Mouse (Mus musculus) adrenal gland, adult 8-10 months (tissue): ENCODE measurements at regions not wholly inside any gene's neighbourhood (a gene's known extent, or its start where the extent isn't known, plus 50 kb on each side); places are given as distances from the start of the nearest gene placed in this dataset.
"Not testable (repeated sequence)": the region's sequence is repeated elsewhere in the genome, so short reads cannot be mapped to it uniquely, and the experiment has no call there.

Experiments used
- DNase-seq: peaks from one replicate; pipeline ENCODE4 v3.0.0; 2022

DNA sequence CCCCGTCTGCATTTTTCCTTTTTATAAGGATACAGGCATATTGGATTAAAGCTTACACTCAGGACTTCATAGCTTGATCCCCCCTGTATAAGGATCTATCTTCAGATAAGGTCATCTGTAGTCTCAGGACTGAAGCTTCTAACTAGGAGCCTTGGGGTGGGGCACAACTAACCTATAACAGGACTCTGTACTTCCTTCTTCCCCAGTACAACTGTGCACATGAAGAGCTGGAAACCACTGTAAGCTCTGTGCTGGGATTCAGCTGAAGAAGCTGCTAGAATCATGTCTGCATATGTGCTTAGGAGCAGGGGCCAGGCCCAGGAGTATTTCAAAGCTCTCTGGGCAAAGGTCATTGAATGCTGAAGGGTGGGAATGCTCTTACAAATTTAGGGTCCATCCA is 137.9 kb downstream of the Tcp10c start:
- not testable (repeated sequence) for DNase-seq

- DNase-seq, result not testable (repeated sequence)
Measured at GRCm38 (mm10) chr17:13492649-13493277, 138.4 kb downstream of the Tcp10c start.

- DNase-seq, result not testable (repeated sequence)
Measured at GRCm38 (mm10) chr17:13493866-13494265, 139.5 kb downstream of the Tcp10c start.

GRCm38 (mm10) chr17:13494475-13494874 is 140.1 kb downstream of the Tcp10c start:
- DNase-seq, result not testable (repeated sequence)

DNA sequence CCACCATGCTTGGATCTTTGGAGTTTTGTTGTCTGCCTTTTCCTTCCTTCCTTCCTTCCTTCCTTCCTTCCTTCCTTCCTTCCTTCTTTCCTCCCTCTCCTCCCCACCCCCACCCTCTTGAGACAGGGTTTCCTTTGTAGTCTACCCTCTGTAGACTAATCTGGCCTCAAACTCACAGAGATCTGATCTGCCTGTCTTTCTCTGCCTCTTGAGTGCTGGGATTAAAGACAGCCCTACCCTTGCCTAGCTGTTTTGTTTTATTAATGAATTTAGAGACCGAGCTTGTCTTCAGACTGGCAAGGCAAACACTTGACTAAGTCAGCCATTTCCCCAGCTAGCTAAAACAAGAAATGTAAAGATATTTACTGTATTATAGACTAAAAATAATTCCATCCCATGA is 150.0 kb downstream of the Tcp10c start:
- not testable (repeated sequence) for DNase-seq

GRCm38 (mm10) chr17:13504827-13505268 is 150.5 kb downstream of the Tcp10c start:
- DNase-seq, result not testable (repeated sequence)

GRCm38 (mm10) chr17:13507397-13508063 is 153.2 kb downstream of the Tcp10c start:
- not testable (repeated sequence) for DNase-seq

- not testable (repeated sequence) for DNase-seq
Measured at GRCm38 (mm10) chr17:13519409-13520201, 165.2 kb downstream of the Tcp10c start.

DNA sequence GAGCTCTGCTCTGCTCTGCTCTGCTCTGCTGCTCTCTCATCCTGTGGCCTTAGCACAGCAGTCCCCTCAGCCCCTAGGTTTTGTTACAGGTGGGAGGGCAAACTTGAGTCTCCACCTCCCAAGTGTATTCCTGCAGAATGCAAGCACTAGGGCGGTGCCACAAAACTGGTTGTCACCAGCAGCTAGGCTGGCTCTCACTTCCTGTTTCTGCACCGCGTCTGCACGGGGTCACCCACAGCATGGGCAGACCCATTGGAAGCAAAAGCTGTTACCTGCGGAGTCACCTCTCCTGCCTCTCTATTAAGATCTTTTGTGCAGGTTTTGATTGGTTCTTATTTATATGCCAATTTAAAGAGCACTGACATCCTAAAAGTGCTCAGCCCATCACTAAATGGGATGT is 178.2 kb downstream of the Tcp10c start:
- DNase-seq, result not testable (repeated sequence)

GRCm38 (mm10) chr17:13540446-13541241 is 186.3 kb downstream of the Tcp10c start:
- DNase-seq, result no peak

DNA sequence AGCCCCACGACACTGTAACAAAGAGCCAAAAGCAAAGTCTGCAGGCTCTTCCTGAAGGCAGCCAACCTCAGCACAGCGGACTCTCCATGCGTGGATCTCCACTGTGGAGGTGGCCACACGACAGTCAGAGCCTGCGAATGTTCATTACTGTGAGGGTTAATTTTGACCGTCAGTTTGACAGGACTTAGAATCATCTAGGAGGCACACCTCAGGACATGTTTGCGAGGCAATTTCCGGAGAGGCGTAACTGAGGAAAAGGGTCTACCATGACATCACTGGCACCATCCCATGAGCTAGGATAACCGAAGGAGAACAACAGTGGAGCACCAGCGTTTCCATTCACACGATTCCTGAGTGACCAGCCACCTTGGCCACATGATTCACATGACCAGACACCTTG is 186.9 kb downstream of the Tcp10c start:
- DNase-seq, result no peak

DNA sequence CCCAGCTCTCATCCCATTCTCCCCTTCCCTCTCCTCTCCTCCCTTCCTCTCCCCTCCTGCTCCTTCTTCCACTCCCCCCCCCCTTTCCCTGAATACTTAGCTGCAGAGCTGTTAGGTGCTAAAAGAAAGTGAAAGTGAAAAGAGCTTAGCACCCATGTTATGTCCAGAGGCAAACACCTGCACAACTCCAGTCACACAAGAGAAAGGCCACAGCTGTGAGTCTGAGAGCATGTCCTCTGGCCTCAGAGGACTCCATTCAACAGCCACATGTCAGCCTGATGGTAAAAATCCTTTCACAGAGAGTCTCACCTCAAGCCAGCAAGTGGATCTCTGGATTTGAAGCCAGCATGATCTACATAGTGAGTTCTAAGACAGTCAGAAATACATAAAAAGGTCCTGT is 187.9 kb downstream of the Tcp10c start:
- DNase-seq, result no peak

DNA sequence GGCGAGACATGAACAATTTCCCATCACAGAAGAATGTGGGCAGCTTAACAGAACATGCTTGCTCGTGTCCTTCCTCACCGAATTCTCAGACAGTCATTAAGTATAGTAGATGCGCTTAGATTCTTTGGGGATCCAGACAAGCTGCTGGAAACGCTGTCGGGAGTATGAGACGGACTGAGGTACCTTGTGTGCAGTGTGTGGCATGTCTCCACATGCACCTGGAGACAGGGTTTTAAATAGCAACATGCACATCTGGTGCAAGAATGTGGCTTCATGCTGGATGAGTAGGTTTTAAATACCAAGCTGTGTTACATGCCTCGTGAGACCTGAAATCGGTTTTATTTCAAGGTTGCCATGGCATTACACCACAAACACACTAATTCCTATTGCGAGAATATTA is 188.5 kb downstream of the Tcp10c start:
- DNase-seq, result no peak

GRCm38 (mm10) chr17:13544036-13544795 is 189.8 kb downstream of the Tcp10c start:
- DNase-seq, result no peak

DNA sequence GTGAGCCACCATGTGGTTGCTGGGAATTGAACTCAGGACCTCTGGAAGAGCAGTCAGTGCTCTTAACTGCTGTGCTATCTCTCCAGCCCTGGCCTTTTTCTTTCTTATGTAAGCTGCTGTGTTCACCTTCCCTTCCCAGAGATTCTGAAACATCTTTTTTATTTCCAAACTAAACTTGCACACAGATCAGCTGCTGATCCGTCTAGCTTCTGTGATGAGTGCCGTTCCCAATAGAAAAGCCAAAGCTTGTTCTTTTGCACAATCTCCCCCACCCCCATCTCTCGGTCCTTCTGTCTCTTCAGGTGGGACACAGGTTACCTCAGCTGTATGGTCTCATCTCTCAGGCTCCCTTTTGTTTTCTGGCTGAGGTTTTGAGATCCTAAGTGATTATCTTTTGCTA is 191.9 kb downstream of the Tcp10c start:
- no peak for DNase-seq

- no peak for DNase-seq
Measured at GRCm38 (mm10) chr17:13546669-13547085, 192.3 kb downstream of the Tcp10c start.

GRCm38 (mm10) chr17:13547657-13548360 is 193.4 kb downstream of the Tcp10c start:
- DNase-seq, result no peak

DNA sequence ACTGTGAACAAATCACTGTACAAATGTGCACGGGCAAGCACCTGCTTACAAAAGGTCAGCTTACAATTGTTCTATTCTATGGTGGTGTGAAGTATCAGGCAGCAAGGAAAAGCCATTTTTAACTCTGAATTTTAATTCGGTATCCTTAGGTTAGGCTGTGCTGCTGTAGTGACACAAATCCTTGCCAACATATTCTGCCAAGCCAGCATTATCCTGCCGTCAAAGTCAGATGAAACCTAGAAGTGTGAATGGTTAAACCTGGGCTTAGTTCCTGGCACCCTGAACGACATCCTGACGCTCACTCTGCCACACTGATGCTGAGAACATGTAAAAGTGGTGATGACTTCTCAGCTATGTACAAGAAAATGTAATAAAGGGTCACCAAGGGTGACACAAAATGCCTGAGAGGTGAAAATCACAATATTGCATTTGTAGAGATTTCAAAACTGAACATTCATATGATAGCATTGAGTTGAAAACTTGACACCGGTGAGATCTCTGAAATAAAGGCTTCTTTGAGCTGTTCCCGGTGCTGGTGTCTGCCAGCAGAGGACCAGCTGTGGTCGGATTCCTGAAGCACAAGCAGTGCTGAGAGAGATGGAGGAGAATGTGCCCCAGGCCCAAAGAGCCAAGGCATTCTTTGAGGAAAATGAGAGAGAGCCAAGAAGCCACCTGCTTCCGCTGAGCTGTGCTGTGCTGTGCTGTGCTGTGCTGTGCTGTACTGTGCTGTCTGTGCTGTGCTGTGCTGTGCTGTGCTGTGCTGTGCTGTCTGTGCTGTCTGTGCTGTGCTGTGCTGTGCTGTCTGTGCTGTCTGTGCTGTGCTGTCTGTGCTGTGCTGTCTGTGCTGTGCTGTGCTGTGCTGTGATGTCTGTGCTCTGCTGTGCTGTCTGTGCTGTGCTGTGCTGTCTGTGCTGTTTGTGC is 195.9 kb downstream of the Tcp10c start:
- DNase-seq, result no peak

- DNase-seq, result not testable (repeated sequence)
Measured at GRCm38 (mm10) chr17:13550896-13551267, 196.5 kb downstream of the Tcp10c start.
